Mouse (Mus musculus) CH12.LX (cell line): Measurements from ENCODE around the gene Gm10770. TPM values are rescaled to one million over a fixed set of nuclear protein-coding genes. Genes with fewer than 3 reads are reported as not detected.

Experiments
- polyA plus RNA-seq: library from polyadenylated mRNA; unstranded; fragments of >175 nt; gene quantifications from 2 replicates; pipeline ENCODE4 v1.2.1, GENCODE M21; 2012; ENCODE audit warnings: low read depth; ENCODE audit not compliant: insufficient read length
- total RNA-seq, 2 experiments: library from RNA; depleted of rRNA; stranded (reverse); fragments of 300-350 nt in 1 of 2; fragments of >200 nt in 1 of 2; gene quantifications; 2 replicates each; pipeline ENCODE4 v1.2.3; 2012 to 2014

Gene Gm10770
- total and polyA plus RNA-seq, 3 experiments = not detected

Other genes starting within 250 kb of the Gm10770 start
- gene Zfp120, start 43.0 kb downstream of the Gm10770 start, total RNA-seq (2012; rRNA removed) = 7.3 and 8.8 TPM in 2 replicates
- gene Zfp120, start 43.0 kb downstream of the Gm10770 start, total RNA-seq (2014; rRNA removed) = 17.7 and 18.7 TPM in 2 replicates
- gene Zfp120, start 43.0 kb downstream of the Gm10770 start, polyA plus RNA-seq = 6.2 and 7.0 TPM in 2 replicates
- gene Gm14139, start 2.1 kb upstream of the Gm10770 start, total RNA-seq (2012; rRNA removed) = 7.2 and 13.8 TPM in 2 replicates
- gene Gm14139, start 2.1 kb upstream of the Gm10770 start, total RNA-seq (2014; rRNA removed) = 27.0 and 34.0 TPM in 2 replicates
- 9.2 and 10.7 TPM in 2 replicates for gene Gm14139, start 2.1 kb upstream of the Gm10770 start, polyA plus RNA-seq
- gene Zfp937, start 38.4 kb upstream of the Gm10770 start, total RNA-seq (2012; rRNA removed) = 4.0 and 4.5 TPM in 2 replicates
- gene Zfp937, start 38.4 kb upstream of the Gm10770 start, total RNA-seq (2014; rRNA removed) = 5.4 and 6.8 TPM in 2 replicates
- 2.5 and 2.8 TPM in 2 replicates for gene Zfp937, start 38.4 kb upstream of the Gm10770 start, polyA plus RNA-seq
- gene Gm21994, start 75.9 kb upstream of the Gm10770 start, total RNA-seq (2012; rRNA removed) = 3.3 and 3.8 TPM in 2 replicates
- gene Gm21994, start 75.9 kb upstream of the Gm10770 start, total RNA-seq (2014; rRNA removed) = 9.3 and 13.6 TPM in 2 replicates
- 8.7 and 9.4 TPM in 2 replicates for gene Gm21994, start 75.9 kb upstream of the Gm10770 start, polyA plus RNA-seq
- gene Gm14124, start 77.8 kb upstream of the Gm10770 start, total RNA-seq (2012; rRNA removed) = 5.1 and 8.5 TPM in 2 replicates
- gene Gm14124, start 77.8 kb upstream of the Gm10770 start, total RNA-seq (2014; rRNA removed) = 10.4 and 13.4 TPM in 2 replicates
- gene Gm14124, start 77.8 kb upstream of the Gm10770 start, polyA plus RNA-seq = 6.0 and 6.5 TPM in 2 replicates
- 1.8 and 3.1 TPM in 2 replicates for gene Gm10130, start 144.0 kb upstream of the Gm10770 start, total RNA-seq (2012; rRNA removed)
- not detected in 2 replicates for gene Gm10130, start 144.0 kb upstream of the Gm10770 start, total RNA-seq (2014; rRNA removed)
- gene Gm10130, start 144.0 kb upstream of the Gm10770 start, polyA plus RNA-seq = 9.8 and 13.3 TPM in 2 replicates
- 4.7 TPM in 2 replicates for gene 3300002I08Rik, start 183.1 kb upstream of the Gm10770 start, total RNA-seq (2012; rRNA removed)
- 3.2 and 4.5 TPM in 2 replicates for gene 3300002I08Rik, start 183.1 kb upstream of the Gm10770 start, total RNA-seq (2014; rRNA removed)
- 1.1 and 1.6 TPM in 2 replicates for gene 3300002I08Rik, start 183.1 kb upstream of the Gm10770 start, polyA plus RNA-seq